Mouse (Mus musculus): ENCODE measurements around the gene Lclat1. TPM values are rescaled to one million over a fixed set of nuclear protein-coding genes. Genes with fewer than 3 reads are reported as not detected.

Gene Lclat1
- polyA plus RNA-seq, 1 experiment from 2014 or later = 12.1 TPM

- Histone ChIP-seq H3K27me3 (ENCODE audit: low read depth, poor library complexity, severe bottlenecking) (no peaks in the 10 kb centered on the region), H3K9me3 (replicated peaks) (no peaks in the 10 kb centered on the region), H3K4me1 (no peaks in the 10 kb centered on the region), H3K4me3 (no peak overlapping the region), H3K27ac (no peak overlapping the region), H3K36me3 (no peaks in the 10 kb centered on the region)
- WGBS = 37% methylated on average over 5 of the region's 5 CpGs
- peak; percentile 49 for DNase-seq (ENCODE audit: low spot score)
These were observed 11.3 kb upstream of the Lclat1 start for GRCm38 (mm10) chr17:73096484-73096883.

DNA sequence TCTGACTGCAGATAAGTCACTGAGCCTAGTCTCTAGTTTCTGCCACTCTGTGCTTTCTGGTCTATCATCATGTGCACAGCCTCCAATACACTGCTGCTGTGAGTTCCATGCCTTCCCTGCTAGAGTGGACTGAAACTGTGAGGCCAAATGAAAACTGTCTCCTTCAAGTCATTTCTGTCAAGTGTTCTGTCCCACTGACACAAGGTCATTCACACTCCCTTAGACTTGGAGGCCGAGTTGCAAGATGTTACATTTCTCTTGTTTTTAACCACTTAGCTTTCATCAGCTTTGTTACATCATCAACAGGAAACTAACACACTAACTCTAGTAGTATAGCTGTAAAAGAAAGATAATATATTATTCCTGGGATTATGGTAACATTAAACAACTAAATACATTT, 9.1 kb upstream of the Lclat1 start:
- Histone ChIP-seq H3K36me3 (no peaks in the 10 kb centered on the region), H3K27ac (no peak overlapping the region), H3K9me3 (replicated peaks) (no peaks in the 10 kb centered on the region), H3K4me1 (no peaks in the 10 kb centered on the region), H3K4me3 (no peak overlapping the region), H3K27me3 (ENCODE audit: low read depth, poor library complexity, severe bottlenecking) (no peaks in the 10 kb centered on the region)
- DNase-seq (ENCODE audit: low spot score) = no peak
- WGBS = 74% methylated on average over 1 of the region's 1 CpGs

DNA sequence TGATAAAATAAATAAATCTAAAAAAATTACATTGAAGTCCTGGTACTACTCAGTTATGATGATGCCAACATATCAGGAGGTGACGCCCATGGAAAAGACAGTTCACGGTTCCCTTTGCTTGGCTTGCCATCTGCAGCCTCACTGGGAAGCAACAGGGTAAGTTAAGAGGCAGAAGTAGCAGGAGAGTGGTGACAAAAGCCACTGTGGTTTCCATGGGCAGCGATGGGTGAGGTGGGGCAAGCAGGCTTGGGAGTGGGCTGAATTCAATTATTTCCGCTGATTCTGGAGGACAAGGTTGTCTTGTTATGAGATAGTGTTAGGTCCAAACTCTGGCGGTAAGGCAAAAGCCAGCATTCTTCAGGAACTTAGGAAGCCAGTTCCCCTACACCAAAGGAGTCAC, 7.4 kb upstream of the Lclat1 start:
- 95% methylated on average over 5 of the region's 5 CpGs for WGBS
- Histone ChIP-seq H3K36me3 (no peaks in the 10 kb centered on the region), H3K27me3 (ENCODE audit: low read depth, poor library complexity, severe bottlenecking) (no peaks in the 10 kb centered on the region), H3K4me1 (no peaks in the 10 kb centered on the region), H3K4me3 (no peak overlapping the region), H3K27ac (no peak overlapping the region), H3K9me3 (replicated peaks) (no peaks in the 10 kb centered on the region)
- DNase-seq (ENCODE audit: low spot score) = no peak

GRCm38 (mm10) chr17:73102538-73102937, 5.2 kb upstream of the Lclat1 start:
- Histone ChIP-seq H3K4me1 (no peaks in the 10 kb centered on the region), H3K9me3 (replicated peaks) (no peaks in the 10 kb centered on the region), H3K27ac (no peak overlapping the region), H3K36me3 (no peaks in the 10 kb centered on the region), H3K27me3 (ENCODE audit: low read depth, poor library complexity, severe bottlenecking) (no peaks in the 10 kb centered on the region), H3K4me3 (no peak overlapping the region)
- WGBS = 86% methylated on average over 4 of the region's 4 CpGs
- no peak for DNase-seq (ENCODE audit: low spot score)

- no peaks in the 10 kb centered on the region for H3K36me3 ChIP-seq
- H3K9me3 ChIP-seq (replicated peaks) = no peaks in the 10 kb centered on the region
- H3K27me3 ChIP-seq (ENCODE audit: low read depth, poor library complexity, severe bottlenecking) = no peaks in the 10 kb centered on the region
- H3K4me1 ChIP-seq = peaks cover 11% of the 10 kb centered on the region
- no peak for DNase-seq (ENCODE audit: low spot score)
- peak overlapping the region; percentile 97 for H3K4me3 ChIP-seq
- peak overlapping the region; percentile 94 for H3K27ac ChIP-seq
- 6% methylated on average over 35 of the region's 35 CpGs for WGBS
These were observed 544 bp downstream of the Lclat1 start for GRCm38 (mm10) chr17:73108170-73108887.

GRCm38 (mm10) chr17:73108888-73109259, 1.1 kb downstream of the Lclat1 start:
- Histone ChIP-seq H3K27me3 (ENCODE audit: low read depth, poor library complexity, severe bottlenecking) (no peaks in the 10 kb centered on the region), H3K36me3 (no peaks in the 10 kb centered on the region), H3K9me3 (replicated peaks) (no peaks in the 10 kb centered on the region), H3K4me1 (peaks cover 11% of the 10 kb centered on the region), H3K4me3 (peak overlapping the region; percentile 97), H3K27ac (no peak overlapping the region)
- DNase-seq (ENCODE audit: low spot score) = no peak
- 85% methylated on average over 7 of the region's 7 CpGs for WGBS

DNA sequence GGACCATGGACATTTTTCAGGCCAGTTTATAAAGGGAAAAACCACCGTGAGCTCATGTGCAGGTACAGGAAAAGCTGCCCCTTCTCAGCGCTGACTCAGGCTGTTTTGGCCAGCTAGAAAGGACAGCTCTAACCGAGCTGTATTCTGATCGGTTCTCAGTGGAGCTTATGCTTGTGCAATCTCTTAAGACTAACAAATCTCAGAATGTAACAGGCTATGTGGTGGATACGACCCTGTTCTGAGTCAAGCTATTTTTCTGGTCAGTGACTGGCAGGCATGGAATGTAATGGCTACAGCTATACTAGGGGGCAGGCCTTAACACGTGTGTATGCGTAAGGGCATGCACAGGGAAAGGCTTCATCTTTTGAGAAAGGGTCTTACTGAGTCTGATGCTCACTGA, 4.3 kb downstream of the Lclat1 start:
- no peak overlapping the region for H3K4me3 ChIP-seq
- no peak overlapping the region for H3K27ac ChIP-seq
- no peaks in the 10 kb centered on the region for H3K36me3 ChIP-seq
- 75% methylated on average over 7 of the region's 7 CpGs for WGBS
- no peaks in the 10 kb centered on the region for H3K9me3 ChIP-seq (replicated peaks)
- DNase-seq (ENCODE audit: low spot score) = no peak
- H3K27me3 ChIP-seq (ENCODE audit: low read depth, poor library complexity, severe bottlenecking) = no peaks in the 10 kb centered on the region
- H3K4me1 ChIP-seq = peaks cover 11% of the 10 kb centered on the region

GRCm38 (mm10) chr17:73112601-73113000, 4.8 kb downstream of the Lclat1 start:
- H3K4me3 ChIP-seq = no peak overlapping the region
- no peaks in the 10 kb centered on the region for H3K36me3 ChIP-seq
- DNase-seq (ENCODE audit: low spot score) = no peak

DNA sequence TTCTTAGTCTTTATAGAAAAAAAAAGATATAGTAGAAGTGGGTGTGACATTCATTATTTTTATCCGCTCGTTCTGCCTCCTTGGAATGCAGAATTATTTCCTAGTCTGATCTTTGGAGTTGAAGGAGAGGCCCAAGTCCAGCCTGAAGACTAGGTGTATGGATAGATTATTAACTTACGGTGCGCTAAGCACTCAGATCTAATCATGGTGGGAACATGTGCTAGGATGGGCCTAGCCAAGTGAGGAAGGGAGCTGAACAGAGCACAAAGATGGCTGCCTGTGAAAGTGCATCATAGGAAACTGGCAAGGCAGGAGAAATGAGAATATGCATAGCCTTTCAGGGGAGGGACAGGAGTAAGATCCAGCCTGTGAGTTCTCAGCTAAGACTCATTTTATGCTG, 5.4 kb downstream of the Lclat1 start:
- Histone ChIP-seq H3K4me3 (no peak overlapping the region), H3K9me3 (replicated peaks) (no peaks in the 10 kb centered on the region), H3K4me1 (peaks cover 11% of the 10 kb centered on the region), H3K27me3 (ENCODE audit: low read depth, poor library complexity, severe bottlenecking) (no peaks in the 10 kb centered on the region), H3K36me3 (no peaks in the 10 kb centered on the region), H3K27ac (no peak overlapping the region)
- 94% methylated on average over 4 of the region's 4 CpGs for WGBS
- no peak for DNase-seq (ENCODE audit: low spot score)

More at GRCm38 (mm10) chr17:73112601-73113000, 4.8 kb downstream of the Lclat1 start:
- H3K9me3 ChIP-seq (replicated peaks) = no peaks in the 10 kb centered on the region
- H3K4me1 ChIP-seq = peaks cover 11% of the 10 kb centered on the region
- WGBS = 16% methylated on average over 6 of the region's 6 CpGs
- H3K27ac ChIP-seq = no peak overlapping the region
- no peaks in the 10 kb centered on the region for H3K27me3 ChIP-seq (ENCODE audit: low read depth, poor library complexity, severe bottlenecking)

DNA sequence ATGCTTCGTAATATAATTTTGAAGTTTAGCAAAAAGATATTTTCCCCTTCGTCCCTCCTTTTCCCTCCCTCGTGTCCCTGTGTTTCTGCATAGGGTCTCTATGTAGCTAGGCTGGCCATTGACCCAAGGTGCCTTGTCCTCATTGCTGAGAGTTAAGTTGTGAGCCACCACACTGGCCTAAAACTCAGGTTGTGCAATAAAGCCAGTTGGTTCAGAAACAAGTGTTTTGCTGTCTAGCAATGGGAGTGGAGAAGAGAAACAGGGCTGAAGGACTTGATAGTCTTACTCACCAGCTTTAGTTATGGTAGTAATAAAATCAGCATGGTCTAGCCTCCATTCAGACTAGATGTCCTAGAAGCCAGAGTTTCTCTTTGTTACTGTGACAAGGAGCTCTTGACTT, 10.3 kb downstream of the Lclat1 start:
- no peaks in the 10 kb centered on the region for H3K27me3 ChIP-seq (ENCODE audit: low read depth, poor library complexity, severe bottlenecking)
- no peak overlapping the region for H3K4me3 ChIP-seq
- no peaks in the 10 kb centered on the region for H3K9me3 ChIP-seq (replicated peaks)
- no peaks in the 10 kb centered on the region for H3K4me1 ChIP-seq
- H3K27ac ChIP-seq = no peak overlapping the region
- whole genome bisulfite sequencing = 94% methylated on average over 3 of the region's 3 CpGs
- H3K36me3 ChIP-seq = no peaks in the 10 kb centered on the region
- no peak for DNase-seq (ENCODE audit: low spot score)

GRCm38 (mm10) chr17:73118702-73119101, 10.9 kb downstream of the Lclat1 start:
- Histone ChIP-seq H3K27me3 (ENCODE audit: low read depth, poor library complexity, severe bottlenecking) (no peaks in the 10 kb centered on the region), H3K4me3 (no peak overlapping the region), H3K36me3 (no peaks in the 10 kb centered on the region), H3K4me1 (no peaks in the 10 kb centered on the region), H3K9me3 (replicated peaks) (no peaks in the 10 kb centered on the region), H3K27ac (no peak overlapping the region)
- WGBS = 90% methylated on average over 4 of the region's 4 CpGs
- no peak for DNase-seq (ENCODE audit: low spot score)

DNA sequence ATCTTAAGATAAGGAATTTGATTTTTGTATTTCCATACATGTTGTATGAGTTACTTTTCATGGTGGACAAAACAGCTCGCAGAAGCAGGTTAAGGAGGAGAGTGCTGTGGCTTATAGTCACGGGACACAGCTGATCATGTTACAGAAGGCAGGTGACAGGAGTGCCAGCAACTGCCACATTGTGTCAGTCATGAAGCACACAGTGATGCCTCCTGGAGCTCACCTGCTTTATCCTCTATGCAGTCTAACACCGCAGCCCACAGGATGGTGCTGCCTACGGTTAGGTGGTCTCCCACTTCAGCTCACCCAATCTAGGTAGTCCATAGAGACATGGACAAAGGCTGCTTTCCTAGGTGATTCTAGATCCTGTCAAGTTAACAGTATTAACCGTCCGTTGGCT, 11.4 kb downstream of the Lclat1 start:
- DNase-seq (ENCODE audit: low spot score) = no peak
- H3K36me3 ChIP-seq = no peaks in the 10 kb centered on the region
- no peak overlapping the region for H3K4me3 ChIP-seq
- H3K9me3 ChIP-seq (replicated peaks) = no peaks in the 10 kb centered on the region
- H3K27ac ChIP-seq = no peak overlapping the region
- no peaks in the 10 kb centered on the region for H3K4me1 ChIP-seq
- no peaks in the 10 kb centered on the region for H3K27me3 ChIP-seq (ENCODE audit: low read depth, poor library complexity, severe bottlenecking)
- 87% methylated on average over 6 of the region's 6 CpGs for WGBS

DNA sequence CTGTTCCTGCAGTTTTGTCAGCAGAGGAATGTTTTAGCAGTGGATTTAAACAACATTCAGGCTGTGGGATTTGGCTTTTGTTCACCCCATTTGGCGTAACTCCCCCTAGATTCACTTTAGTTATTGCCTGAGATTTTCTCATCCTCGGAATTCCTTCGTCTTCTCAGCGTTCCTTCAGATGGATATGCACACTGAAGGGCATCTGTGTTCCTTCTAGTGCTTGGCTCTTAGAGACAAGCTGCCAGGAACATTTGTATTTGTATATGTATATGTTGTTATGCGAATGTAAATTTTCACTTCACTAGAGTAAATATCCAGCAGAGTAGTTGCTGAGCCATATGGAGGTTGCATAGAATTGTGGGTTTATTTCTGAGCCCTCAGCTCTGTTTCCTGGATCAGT, 12.8 kb downstream of the Lclat1 start:
- 85% methylated on average over 5 of the region's 5 CpGs for WGBS
- no peak overlapping the region for H3K27ac ChIP-seq
- no peaks in the 10 kb centered on the region for H3K4me1 ChIP-seq
- H3K27me3 ChIP-seq (ENCODE audit: low read depth, poor library complexity, severe bottlenecking) = no peaks in the 10 kb centered on the region
- DNase-seq (ENCODE audit: low spot score) = no peak
- no peak overlapping the region for H3K4me3 ChIP-seq
- no peaks in the 10 kb centered on the region for H3K36me3 ChIP-seq
- H3K9me3 ChIP-seq (replicated peaks) = no peaks in the 10 kb centered on the region

- WGBS = 90% methylated on average over 2 of the region's 2 CpGs
- H3K4me1 ChIP-seq = no peaks in the 10 kb centered on the region
- H3K9me3 ChIP-seq (replicated peaks) = no peaks in the 10 kb centered on the region
- no peak for DNase-seq (ENCODE audit: low spot score)
- no peaks in the 10 kb centered on the region for H3K36me3 ChIP-seq
- no peak overlapping the region for H3K27ac ChIP-seq
- no peak overlapping the region for H3K4me3 ChIP-seq
- H3K27me3 ChIP-seq (ENCODE audit: low read depth, poor library complexity, severe bottlenecking) = no peaks in the 10 kb centered on the region
These were observed 13.9 kb downstream of the Lclat1 start for GRCm38 (mm10) chr17:73121726-73122125.
